Mouse (Mus musculus) C2C12 (cell line): ENCODE results near the gene Gm17387.

ENCODE experiments used
- CTCF ChIP-seq: IDR thresholded peaks from one replicate; pipeline ENCODE4 v1.5.1; 2011; ENCODE audit not compliant: control insufficient read depth, insufficient read depth, insufficient read length
- MAX ChIP-seq: IDR thresholded peaks from one replicate; pipeline ENCODE4 v1.6.1; 2011; ENCODE audit warnings: mild to moderate bottlenecking, control low read depth
- MYOD1 ChIP-seq: IDR thresholded peaks from one replicate; pipeline ENCODE4 v1.6.1; 2011; ENCODE audit warnings: low read depth; ENCODE audit not compliant: control insufficient read depth, insufficient read length
- USF1 ChIP-seq: IDR thresholded peaks from one replicate; pipeline ENCODE4 v1.6.1; 2011; ENCODE audit warnings: low read depth, mild to moderate bottlenecking, control low read depth, moderate library complexity

- TF ChIP-seq MAX: no peak
- no peak for TF ChIP-seq USF1
- TF ChIP-seq MYOD1: no peak
- no peak for TF ChIP-seq CTCF
Observed at GRCm38 (mm10) chr7:141026097-141026739, 2.7 kb upstream of the Gm17387 start.
